In genomic region chr3:145950815-145951130, GRCm38 (mm10) we compare ENCODE assay signal across 9 mouse cellular contexts. TPM values are rescaled to one million over a fixed set of nuclear protein-coding genes. Genes with fewer than 3 reads are reported as not detected.
DNase-seq lines count a peak whose midpoint lies in the region; ATAC-seq lines count a peak whose summit lies in the region.
"Had no signal": no experiment of that assay in that cellular context is flagged by ENCODE, and none has a peak within 500 bp of the region (broad histone marks: within the 10 kb centered on the region; RNA-seq: fewer than 3 reads in every experiment).

No protein-coding gene starts in this region.

- H3K9ac ChIP-seq in forebrain, embryonic 13.5 days = no peak overlapping the region
- H3K9ac ChIP-seq in forebrain, embryonic 11.5 days (ENCODE audit: low read length) = no peak overlapping the region
- H3K9ac ChIP-seq in kidney, embryonic 15.5 days = no peak overlapping the region
- no peak overlapping the region for H3K9ac ChIP-seq in embryonic facial prominence, embryonic 15.5 days
- no peak overlapping the region for H3K9ac ChIP-seq in liver, embryonic 16.5 days (ENCODE audit: low read depth, low read length)

- 49% methylated on average over 5 of the region's 5 CpGs for WGBS in forebrain, embryonic 13.5 days
- 48% methylated on average over 5 of the region's 5 CpGs for WGBS in forebrain, embryonic 11.5 days
- WGBS in kidney, embryonic 15.5 days = 48% methylated on average over 5 of the region's 5 CpGs
- WGBS in embryonic facial prominence, embryonic 15.5 days = 40% methylated on average over 5 of the region's 5 CpGs
- 17% methylated on average over 5 of the region's 5 CpGs for WGBS in liver, embryonic 16.5 days (ENCODE audit: insufficient replicate concordance)

- H3K4me3 ChIP-seq in forebrain, embryonic 13.5 days = no peak overlapping the region
- no peak overlapping the region for H3K4me3 ChIP-seq in forebrain, embryonic 11.5 days (ENCODE audit: low read depth, low read length)
- H3K4me3 ChIP-seq in kidney, embryonic 15.5 days (replicated peaks) = no peak overlapping the region
- no peak overlapping the region for H3K4me3 ChIP-seq in embryonic facial prominence, embryonic 15.5 days (replicated peaks)
- H3K4me3 ChIP-seq in liver, embryonic 16.5 days (ENCODE audit: low read depth, low read length) = peak overlapping the region; percentile 39

- peaks cover 20% of the 10 kb centered on the region for H3K4me1 ChIP-seq in forebrain, embryonic 13.5 days
- no peaks in the 10 kb centered on the region; the same call in 1 of the 2 replicates for H3K4me1 ChIP-seq in forebrain, embryonic 11.5 days (replicated peaks; ENCODE audit: control insufficient read depth, insufficient read depth, low read length)
- peaks cover 9% of the 10 kb centered on the region for H3K4me1 ChIP-seq in kidney, embryonic 15.5 days
- peaks cover 9% of the 10 kb centered on the region; the same call in 1 of the 2 replicates for H3K4me1 ChIP-seq in embryonic facial prominence, embryonic 15.5 days
- peaks cover 10% of the 10 kb centered on the region for H3K4me1 ChIP-seq in liver, embryonic 16.5 days (ENCODE audit: control insufficient read depth, low read depth, low read length)

- no peak overlapping the region for H3K27ac ChIP-seq in forebrain, embryonic 13.5 days
- no peak overlapping the region for H3K27ac ChIP-seq in forebrain, embryonic 11.5 days (ENCODE audit: low read depth, low read length)
- no peak overlapping the region for H3K27ac ChIP-seq in kidney, embryonic 15.5 days
- no peak overlapping the region for H3K27ac ChIP-seq in embryonic facial prominence, embryonic 15.5 days (replicated peaks)
- no peak overlapping the region for H3K27ac ChIP-seq in liver, embryonic 16.5 days (ENCODE audit: low read length)

- H3K27me3 ChIP-seq in forebrain, embryonic 13.5 days = peaks cover 14% of the 10 kb centered on the region; the same call in 1 of the 2 replicates
- H3K27me3 ChIP-seq in forebrain, embryonic 11.5 days (ENCODE audit: control insufficient read depth, insufficient read depth, low read length) = no peaks in the 10 kb centered on the region; the same call in 1 of the 2 replicates
- no peaks in the 10 kb centered on the region for H3K27me3 ChIP-seq in kidney, embryonic 15.5 days
- no peaks in the 10 kb centered on the region for H3K27me3 ChIP-seq in embryonic facial prominence, embryonic 15.5 days
- no peaks in the 10 kb centered on the region for H3K27me3 ChIP-seq in liver, embryonic 16.5 days (ENCODE audit: control insufficient read depth, insufficient read depth, low read depth, low read length)

- DNase-seq in forebrain, embryonic 11.5 days (ENCODE audit: low spot score) = no peak
- DNase-seq in kidney, adult 8-10 months = no peak
- no peak for DNase-seq in frontal cortex, adult 2 months (ENCODE audit: extremely low spot score in 1 of 2, low spot score in 1 of 2)
- no peak for DNase-seq in layer of hippocampus, postnatal 25 days (ENCODE audit: extremely low spot score in 1 of 2, low spot score in 1 of 2)
- DNase-seq: adrenal gland, postnatal 14 days had no signal

- H3K36me3 ChIP-seq in forebrain, embryonic 13.5 days (ENCODE audit: poor library complexity, severe bottlenecking) = no peaks in the 10 kb centered on the region
- no peaks in the 10 kb centered on the region for H3K36me3 ChIP-seq in forebrain, embryonic 11.5 days (ENCODE audit: control insufficient read depth, insufficient read depth, low read length)
- H3K36me3 ChIP-seq in kidney, embryonic 15.5 days = no peaks in the 10 kb centered on the region
- no peaks in the 10 kb centered on the region for H3K36me3 ChIP-seq in embryonic facial prominence, embryonic 15.5 days
- H3K36me3 ChIP-seq in liver, embryonic 16.5 days (ENCODE audit: control insufficient read depth, insufficient read depth) = no peaks in the 10 kb centered on the region

- H3K9me3 ChIP-seq in forebrain, embryonic 13.5 days (replicated peaks) = no peaks in the 10 kb centered on the region
- H3K9me3 ChIP-seq in forebrain, embryonic 11.5 days (ENCODE audit: control insufficient read depth, low read length) = no peaks in the 10 kb centered on the region
- H3K9me3 ChIP-seq in kidney, embryonic 15.5 days (replicated peaks) = no peaks in the 10 kb centered on the region
- no peaks in the 10 kb centered on the region for H3K9me3 ChIP-seq in embryonic facial prominence, embryonic 15.5 days (replicated peaks)
- H3K9me3 ChIP-seq in liver, embryonic 16.5 days (replicated peaks; ENCODE audit: control insufficient read depth, low read length) = no peaks in the 10 kb centered on the region

- H3K4me2 ChIP-seq in forebrain, embryonic 13.5 days = peak overlapping the region; percentile 51; the same call in 1 of the 2 replicates
- no peak overlapping the region for H3K4me2 ChIP-seq in forebrain, embryonic 11.5 days (ENCODE audit: low read depth, low read length, severe bottlenecking)
- H3K4me2 ChIP-seq in kidney, embryonic 15.5 days = peak overlapping the region; percentile 56; the same call in 1 of the 2 replicates
- H3K4me2 ChIP-seq in embryonic facial prominence, embryonic 15.5 days (replicated peaks) = peak overlapping the region; percentile 36; the same call in 1 of the 2 replicates
- peak overlapping the region; percentile 59 for H3K4me2 ChIP-seq in liver, embryonic 16.5 days (ENCODE audit: low read depth, low read length)

- ATAC-seq in forebrain, embryonic 13.5 days = no peak
- no peak for ATAC-seq in forebrain, embryonic 11.5 days (replicated peaks; ENCODE audit: low FRiP score)
- no peak for ATAC-seq in kidney, embryonic 15.5 days (replicated peaks; ENCODE audit: low FRiP score)
- no peak for ATAC-seq in embryonic facial prominence, embryonic 15.5 days (ENCODE audit: insufficient number of reproducible peaks, low FRiP score, low TSS enrichment, low read depth)
- ATAC-seq in liver, embryonic 16.5 days (ENCODE audit: low read depth) = no peak

RNA-seq across cellular contexts. Expression of gene 2410004B18Rik, which starts 13.0 kb away (rescaled TPM):
- 62.5 and 67.0 TPM in 2 replicates for polyA plus RNA-seq in forebrain, embryonic 13.5 days (2015; fragmentation: Nextera tagmentation; extraction: Ambion mirVana)
- 57.6 and 59.5 TPM in 2 replicates for polyA plus RNA-seq in forebrain, embryonic 11.5 days (2014; fragmentation: Nextera tagmentation; extraction: Ambion mirVana)
- 50.2 and 52.7 TPM in 2 replicates for polyA plus RNA-seq in kidney, embryonic 15.5 days (2015; fragmentation: Nextera tagmentation; extraction: Ambion mirVana)
- 49.1 and 49.9 TPM in 2 replicates for polyA plus RNA-seq in embryonic facial prominence, embryonic 15.5 days (2015; fragmentation: Nextera tagmentation; extraction: Ambion mirVana)
- 10.4 and 11.1 TPM in 2 replicates for polyA plus RNA-seq in liver, embryonic 16.5 days (2015; fragmentation: Nextera tagmentation; extraction: Ambion mirVana)
- 38.7 and 39.9 TPM in 2 replicates for polyA plus RNA-seq in frontal cortex, adult 2 months (2012; rRNA removed)
- total RNA-seq in layer of hippocampus, postnatal 25 days (2021) = 10 to 100 TPM; 36.5 to 37.4 TPM

RNA-seq across cellular contexts. Expression of gene Bcl10, which starts 28.2 kb away (rescaled TPM):
- polyA plus RNA-seq in forebrain, embryonic 13.5 days (2015; fragmentation: Nextera tagmentation; extraction: Ambion mirVana) = 42.7 and 45.4 TPM in 2 replicates
- polyA plus RNA-seq in forebrain, embryonic 11.5 days (2014; fragmentation: Nextera tagmentation; extraction: Ambion mirVana) = 52.0 and 55.4 TPM in 2 replicates
- 52.2 and 53.5 TPM in 2 replicates for polyA plus RNA-seq in kidney, embryonic 15.5 days (2015; fragmentation: Nextera tagmentation; extraction: Ambion mirVana)
- 50.1 and 51.8 TPM in 2 replicates for polyA plus RNA-seq in embryonic facial prominence, embryonic 15.5 days (2015; fragmentation: Nextera tagmentation; extraction: Ambion mirVana)
- polyA plus RNA-seq in liver, embryonic 16.5 days (2015; fragmentation: Nextera tagmentation; extraction: Ambion mirVana) = 20.3 and 21.5 TPM in 2 replicates
- polyA plus RNA-seq in frontal cortex, adult 2 months (2012; rRNA removed) = 14.0 TPM in 2 replicates
- 10 to 100 TPM; 12.7 TPM for total RNA-seq in layer of hippocampus, postnatal 25 days (2021)

RNA-seq across cellular contexts. Expression of gene Syde2, which starts 36.9 kb away (rescaled TPM):
- polyA plus RNA-seq in forebrain, embryonic 13.5 days (2015; fragmentation: Nextera tagmentation; extraction: Ambion mirVana) = 0.59 and 0.88 TPM in 2 replicates
- 1.6 and 2.0 TPM in 2 replicates for polyA plus RNA-seq in forebrain, embryonic 11.5 days (2014; fragmentation: Nextera tagmentation; extraction: Ambion mirVana)
- 1.4 and 1.8 TPM in 2 replicates for polyA plus RNA-seq in kidney, embryonic 15.5 days (2015; fragmentation: Nextera tagmentation; extraction: Ambion mirVana)
- 1.6 and 1.7 TPM in 2 replicates for polyA plus RNA-seq in embryonic facial prominence, embryonic 15.5 days (2015; fragmentation: Nextera tagmentation; extraction: Ambion mirVana)
- polyA plus RNA-seq in liver, embryonic 16.5 days (2015; fragmentation: Nextera tagmentation; extraction: Ambion mirVana) = 0.44 and 0.68 TPM in 2 replicates
- polyA plus RNA-seq in frontal cortex, adult 2 months (2012; rRNA removed) = 3.3 and 3.5 TPM in 2 replicates
- total RNA-seq in layer of hippocampus, postnatal 25 days (2021) = 1 to 10 TPM; 4.5 to 4.6 TPM
